Mouse (Mus musculus): ENCODE results near the gene Card9. TPM values are rescaled to one million over a fixed set of nuclear protein-coding genes. Genes with fewer than 3 reads are reported as not detected.

Card9 gene
- polyA plus RNA-seq, 1 experiment from 2014 or later, result 0.54 TPM

DNA sequence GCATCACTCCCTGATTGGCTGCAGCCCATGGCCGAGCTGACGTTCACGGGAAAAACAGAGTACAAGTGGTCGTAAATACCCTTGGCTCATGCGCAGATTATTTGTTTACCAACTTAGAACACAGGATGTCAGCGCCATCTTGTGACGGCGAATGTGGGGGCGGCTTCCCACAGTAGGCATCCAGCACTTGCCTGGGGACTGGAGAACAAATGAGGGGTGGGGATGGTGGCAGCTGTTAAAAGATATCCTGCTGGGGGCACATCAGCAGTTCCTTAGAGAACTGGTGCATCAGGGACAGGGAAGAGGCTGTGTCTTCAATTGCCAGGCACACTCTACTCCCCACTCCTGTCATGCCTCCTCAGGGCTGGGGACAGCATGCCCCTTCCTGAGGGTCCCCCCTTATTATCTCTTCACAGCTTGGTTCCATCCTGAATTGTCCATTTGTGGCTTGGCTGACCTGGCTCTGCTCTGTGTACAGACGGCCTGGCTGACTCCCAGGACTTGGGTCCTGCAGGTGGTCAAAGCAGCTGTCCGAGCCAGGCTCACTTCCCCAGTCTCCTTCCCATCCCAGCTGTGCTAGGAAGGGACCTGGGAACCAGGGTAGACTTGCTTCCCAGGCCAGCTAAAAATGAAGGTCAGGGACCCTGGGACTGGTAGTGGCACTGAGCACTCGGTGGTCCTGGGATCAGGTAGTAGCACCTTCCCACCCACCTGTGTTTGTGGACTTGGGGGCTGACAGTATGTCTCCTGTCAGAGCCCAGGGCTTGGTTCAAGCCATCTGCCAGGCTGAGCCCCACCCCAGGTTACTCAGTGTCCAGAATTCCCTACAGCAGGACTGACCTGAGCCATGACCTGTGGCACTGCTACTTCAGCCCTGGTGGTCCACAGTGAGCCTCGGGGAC, 22.2 kb downstream of the Card9 start:
- H3K4me1 ChIP-seq, result no peaks in the 10 kb centered on the region
- no peak overlapping the region for H3K27ac ChIP-seq
- no peak for DNase-seq (ENCODE audit: low spot score)
- WGBS, result 87% methylated on average over 9 of the region's 13 CpGs
- H3K9me3 ChIP-seq (replicated peaks), result no peaks in the 10 kb centered on the region
- H3K36me3 ChIP-seq, result peaks cover 53% of the 10 kb centered on the region
- H3K4me3 ChIP-seq, result no peak overlapping the region
- H3K27me3 ChIP-seq (ENCODE audit: low read depth, poor library complexity, severe bottlenecking), result no peaks in the 10 kb centered on the region

GRCm38 (mm10) chr2:26330702-26331101, 30.0 kb downstream of the Card9 start:
- H3K27ac ChIP-seq, result no peak overlapping the region
- peaks cover 69% of the 10 kb centered on the region for H3K36me3 ChIP-seq
- 71% methylated on average over 6 of the region's 6 CpGs for WGBS

DNA sequence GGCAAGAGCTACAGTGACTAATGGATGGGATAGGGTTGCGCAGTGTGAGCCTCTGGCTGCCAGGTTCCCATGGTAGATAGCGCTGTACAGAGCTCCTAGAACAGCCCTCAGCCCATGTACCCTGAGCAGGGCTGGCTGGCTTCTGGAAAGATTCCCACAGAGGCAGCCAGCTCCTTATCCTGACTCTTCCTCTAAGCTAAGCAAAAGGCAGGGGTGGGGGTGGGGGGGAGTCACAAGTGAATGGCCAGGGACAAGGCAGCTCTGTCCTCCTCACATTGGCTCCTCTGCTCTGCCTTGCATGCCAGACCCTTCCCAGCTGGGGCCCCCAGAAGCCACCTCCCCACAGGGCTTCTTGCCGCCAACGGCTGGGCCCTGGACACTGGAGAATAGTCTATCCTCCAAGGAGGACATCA, 30.7 kb downstream of the Card9 start:
- Histone ChIP-seq H3K36me3 (peaks cover 76% of the 10 kb centered on the region), H3K27ac (no peak overlapping the region), H3K9me3 (replicated peaks) (no peaks in the 10 kb centered on the region), H3K4me3 (no peak overlapping the region), H3K4me1 (no peaks in the 10 kb centered on the region), H3K27me3 (ENCODE audit: low read depth, poor library complexity, severe bottlenecking) (no peaks in the 10 kb centered on the region)
- WGBS, result 94% methylated on average over 4 of the region's 4 CpGs
- DNase-seq (ENCODE audit: low spot score), result no peak

More at GRCm38 (mm10) chr2:26330702-26331101, 30.0 kb downstream of the Card9 start:
- H3K9me3 ChIP-seq (replicated peaks), result no peaks in the 10 kb centered on the region
- H3K4me3 ChIP-seq, result no peak overlapping the region
- DNase-seq (ENCODE audit: low spot score), result no peak
- H3K4me1 ChIP-seq, result no peaks in the 10 kb centered on the region
- no peaks in the 10 kb centered on the region for H3K27me3 ChIP-seq (ENCODE audit: low read depth, poor library complexity, severe bottlenecking)

DNA sequence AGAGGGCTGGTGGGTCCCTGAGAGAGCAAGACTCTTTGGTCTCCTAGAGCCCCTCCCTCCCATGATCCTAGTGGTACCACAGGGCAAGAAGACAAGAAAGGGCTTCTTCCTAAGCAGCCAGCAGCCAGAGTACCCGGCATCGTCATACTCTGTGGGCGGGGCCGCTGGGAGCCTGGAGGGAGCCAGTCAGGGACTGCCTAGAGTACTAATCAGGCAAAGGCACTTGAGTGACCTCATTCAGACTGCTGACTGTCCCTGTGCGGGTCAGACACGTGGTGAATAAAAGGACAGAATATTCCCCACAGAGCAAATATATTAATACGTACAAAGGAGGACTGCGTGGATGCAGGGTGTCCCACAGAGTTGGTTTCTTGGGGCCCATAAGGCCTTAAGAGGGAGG, 31.3 kb downstream of the Card9 start:
- Histone ChIP-seq H3K36me3 (peaks cover 82% of the 10 kb centered on the region), H3K4me1 (no peaks in the 10 kb centered on the region), H3K9me3 (replicated peaks) (no peaks in the 10 kb centered on the region), H3K27me3 (ENCODE audit: low read depth, poor library complexity, severe bottlenecking) (no peaks in the 10 kb centered on the region), H3K27ac (no peak overlapping the region), H3K4me3 (no peak overlapping the region)
- WGBS, result 78% methylated on average over 8 of the region's 8 CpGs
- DNase-seq (ENCODE audit: low spot score), result no peak

DNA sequence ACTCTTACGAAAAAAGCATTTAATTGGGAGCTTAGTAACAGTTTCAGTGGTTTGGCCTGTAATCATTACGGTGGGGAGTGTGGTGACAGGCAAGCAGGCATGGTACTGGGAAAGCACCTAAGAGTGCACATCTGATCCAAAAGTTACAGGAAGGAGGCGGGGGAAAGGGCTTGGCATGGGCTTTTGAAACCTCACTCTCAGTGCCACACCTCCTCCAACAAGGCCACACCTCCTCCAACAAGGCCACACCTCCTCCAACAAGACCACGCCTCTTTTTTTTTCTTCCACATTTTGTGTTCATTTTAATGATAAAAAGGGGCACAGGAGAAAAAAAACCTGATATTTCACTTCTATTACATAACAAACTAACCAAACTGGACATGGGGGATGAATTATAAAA, 32.9 kb downstream of the Card9 start:
- Histone ChIP-seq H3K4me3 (no peak overlapping the region), H3K9me3 (replicated peaks) (no peaks in the 10 kb centered on the region), H3K27me3 (ENCODE audit: low read depth, poor library complexity, severe bottlenecking) (no peaks in the 10 kb centered on the region), H3K4me1 (no peaks in the 10 kb centered on the region), H3K27ac (no peak overlapping the region), H3K36me3 (peaks cover 96% of the 10 kb centered on the region)
- WGBS, result 91% methylated on average over 4 of the region's 4 CpGs
- no peak for DNase-seq (ENCODE audit: low spot score)

DNA sequence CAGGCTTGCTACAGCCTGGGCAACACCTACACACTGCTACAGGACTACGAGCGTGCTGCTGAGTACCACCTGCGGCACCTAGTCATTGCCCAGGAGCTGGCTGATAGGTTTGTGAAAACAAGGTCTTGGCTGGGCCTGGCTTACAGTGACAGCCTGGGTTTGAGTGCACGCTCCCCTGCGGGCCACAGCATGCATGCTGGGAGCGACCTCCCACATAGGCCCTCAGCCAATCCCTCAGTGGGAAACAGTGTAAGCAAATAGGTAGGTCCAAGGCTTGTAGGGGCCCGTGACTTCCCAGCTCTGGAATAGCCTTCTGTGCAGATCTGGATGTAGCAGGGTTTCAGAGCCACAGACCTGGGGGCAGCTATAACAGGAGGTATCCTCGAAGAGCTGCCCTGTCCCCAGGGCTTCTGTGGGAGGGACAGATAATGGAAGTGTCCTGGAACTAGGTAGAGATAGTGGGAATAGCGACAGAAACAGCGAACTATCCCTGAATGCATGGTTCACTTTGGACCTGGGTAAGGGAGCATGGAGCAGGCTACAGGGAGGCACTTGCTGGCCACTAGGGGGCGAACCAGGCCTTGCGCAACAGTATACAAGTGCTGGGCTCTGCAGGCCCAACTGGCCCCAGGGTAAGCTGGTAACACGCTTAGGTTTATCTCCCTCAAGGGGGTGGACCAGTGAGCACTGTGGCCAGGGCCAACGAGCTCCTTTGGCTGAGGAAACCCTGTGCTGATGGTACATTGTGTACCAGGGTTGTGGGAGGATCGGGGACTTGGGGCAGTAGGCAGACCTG, 35.1 kb downstream of the Card9 start:
- Histone ChIP-seq H3K27me3 (ENCODE audit: low read depth, poor library complexity, severe bottlenecking) (no peaks in the 10 kb centered on the region), H3K36me3 (peaks cover 96% of the 10 kb centered on the region), H3K4me3 (no peak overlapping the region), H3K9me3 (replicated peaks) (no peaks in the 10 kb centered on the region), H3K4me1 (no peaks in the 10 kb centered on the region), H3K27ac (0 out of 2 replicates have a peak overlapping the region, but pooled peaks have one; percentile 30)
- peak; percentile 81 for DNase-seq (ENCODE audit: low spot score)
- 69% methylated on average over 15 of the region's 15 CpGs for WGBS

DNA sequence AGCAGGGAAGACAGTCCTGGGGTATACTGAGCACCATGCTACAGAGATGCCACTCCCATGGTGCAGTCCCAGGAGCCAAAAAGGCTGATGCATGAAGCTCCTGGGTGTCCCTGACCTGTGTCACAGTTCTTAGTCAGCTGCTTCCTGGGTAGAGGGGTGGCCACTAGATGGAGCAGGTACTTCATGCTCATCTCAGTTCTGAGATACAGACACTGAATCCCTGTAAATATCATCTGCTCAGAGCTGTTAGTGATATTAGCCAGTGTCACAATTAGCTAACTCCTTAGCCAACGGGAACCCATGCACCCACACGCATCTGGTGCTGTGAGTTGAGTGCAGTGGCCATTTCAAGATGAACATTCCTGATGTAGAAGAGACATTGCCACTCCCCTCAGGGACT, 35.8 kb downstream of the Card9 start:
- H3K36me3 ChIP-seq, result peaks cover 96% of the 10 kb centered on the region
- H3K4me1 ChIP-seq, result no peaks in the 10 kb centered on the region
- H3K27me3 ChIP-seq (ENCODE audit: low read depth, poor library complexity, severe bottlenecking), result no peaks in the 10 kb centered on the region
- H3K9me3 ChIP-seq (replicated peaks), result no peaks in the 10 kb centered on the region
- no peak overlapping the region for H3K4me3 ChIP-seq
- WGBS, result 60% methylated on average over 2 of the region's 2 CpGs
- DNase-seq (ENCODE audit: low spot score), result no peak
- H3K27ac ChIP-seq, result no peak overlapping the region

- H3K4me1 ChIP-seq, result peaks cover 4% of the 10 kb centered on the region; the same call in 1 of the 2 replicates
- H3K9me3 ChIP-seq (replicated peaks), result no peaks in the 10 kb centered on the region
- peaks cover 97% of the 10 kb centered on the region for H3K36me3 ChIP-seq
- no peak overlapping the region for H3K4me3 ChIP-seq
- H3K27ac ChIP-seq, result no peak overlapping the region
- no peaks in the 10 kb centered on the region for H3K27me3 ChIP-seq (ENCODE audit: low read depth, poor library complexity, severe bottlenecking)
- 89% methylated on average over 13 of the region's 13 CpGs for WGBS
- no peak for DNase-seq (ENCODE audit: low spot score)
These were observed 37.0 kb downstream of the Card9 start for GRCm38 (mm10) chr2:26323589-26324325.

DNA sequence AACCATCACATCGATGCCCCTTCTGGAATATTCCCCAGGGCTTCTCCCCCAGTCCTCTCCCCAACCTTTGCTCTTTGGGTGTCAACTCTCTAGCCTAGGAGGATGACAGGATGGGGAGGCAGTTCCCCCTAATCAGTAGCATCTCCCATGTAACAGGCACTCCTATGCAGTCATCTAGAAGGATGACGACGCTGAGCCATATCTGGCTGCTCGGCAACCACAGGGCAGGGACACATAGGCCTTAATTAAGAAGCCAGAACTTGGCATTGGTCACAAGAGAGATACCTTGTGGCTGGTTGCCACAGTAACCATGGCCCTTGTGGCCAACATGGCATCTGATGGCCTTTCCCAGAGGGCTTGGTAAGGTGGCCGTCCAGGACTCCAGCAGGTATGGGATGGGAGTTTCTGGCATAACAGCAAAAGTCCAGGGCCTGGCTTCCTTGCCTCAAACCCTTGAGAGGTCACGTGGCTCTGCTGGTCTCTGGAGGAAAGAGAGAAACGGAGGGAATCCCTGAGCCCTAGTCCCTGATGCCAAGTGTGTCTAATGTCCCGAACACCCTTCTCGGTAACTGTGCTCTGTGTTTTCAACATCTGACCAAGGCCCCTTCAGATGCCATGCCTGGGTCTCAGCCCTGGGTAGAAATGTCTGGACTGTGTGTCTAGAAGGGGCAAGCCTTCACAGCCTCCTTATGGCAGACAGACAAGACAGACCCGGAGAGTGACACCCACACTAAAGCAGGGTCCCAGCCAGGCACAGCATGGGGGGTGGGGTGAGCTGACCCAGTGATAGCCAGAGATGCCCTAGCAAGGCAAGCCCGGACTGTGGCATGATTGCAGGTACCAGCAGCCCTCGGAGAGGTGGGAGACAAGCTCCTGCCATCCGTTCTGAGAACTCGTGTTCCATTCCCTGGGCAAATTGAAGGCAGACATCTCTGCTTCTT, 40.2 kb downstream of the Card9 start:
- H3K27ac ChIP-seq, result no peak overlapping the region
- peaks cover 85% of the 10 kb centered on the region for H3K36me3 ChIP-seq
- no peak overlapping the region for H3K4me3 ChIP-seq
- no peak for DNase-seq (ENCODE audit: low spot score)
- no peaks in the 10 kb centered on the region for H3K27me3 ChIP-seq (ENCODE audit: low read depth, poor library complexity, severe bottlenecking)
- WGBS, result 91% methylated on average over 14 of the region's 14 CpGs
- no peaks in the 10 kb centered on the region for H3K9me3 ChIP-seq (replicated peaks)
- peaks cover 33% of the 10 kb centered on the region for H3K4me1 ChIP-seq

- Histone ChIP-seq H3K4me1 (peaks cover 40% of the 10 kb centered on the region), H3K27me3 (ENCODE audit: low read depth, poor library complexity, severe bottlenecking) (no peaks in the 10 kb centered on the region), H3K9me3 (replicated peaks) (no peaks in the 10 kb centered on the region), H3K4me3 (no peak overlapping the region), H3K36me3 (peaks cover 77% of the 10 kb centered on the region), H3K27ac (no peak overlapping the region)
- no peak for DNase-seq (ENCODE audit: low spot score)
- WGBS, result 89% methylated on average over 13 of the region's 13 CpGs
These were observed 41.0 kb downstream of the Card9 start for GRCm38 (mm10) chr2:26319519-26320244.

DNA sequence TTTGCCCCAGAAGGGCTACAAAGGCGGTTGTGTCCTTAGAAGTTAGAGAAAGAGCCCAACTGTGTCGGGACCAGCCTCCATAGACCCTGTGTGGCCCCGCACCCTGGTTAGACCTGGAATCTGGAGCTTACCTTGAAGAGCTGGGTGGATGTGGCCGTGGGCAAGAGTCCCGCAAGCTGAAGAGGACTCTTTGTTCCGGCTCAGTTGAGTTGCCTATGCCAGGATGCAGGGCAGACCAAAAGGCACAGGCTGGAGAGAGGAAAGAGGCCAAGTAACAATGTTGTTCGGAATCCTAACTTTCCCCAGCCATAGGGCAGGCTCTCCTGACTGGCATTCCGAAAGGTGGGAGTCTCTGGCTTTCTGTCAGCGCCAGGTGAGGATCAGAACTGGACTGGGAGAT, 41.6 kb downstream of the Card9 start:
- DNase-seq (ENCODE audit: low spot score), result no peak
- peaks cover 71% of the 10 kb centered on the region for H3K36me3 ChIP-seq
- H3K27me3 ChIP-seq (ENCODE audit: low read depth, poor library complexity, severe bottlenecking), result no peaks in the 10 kb centered on the region
- no peak overlapping the region for H3K27ac ChIP-seq
- peaks cover 46% of the 10 kb centered on the region for H3K4me1 ChIP-seq
- H3K4me3 ChIP-seq, result no peak overlapping the region
- no peaks in the 10 kb centered on the region for H3K9me3 ChIP-seq (replicated peaks)
- 93% methylated on average over 9 of the region's 9 CpGs for WGBS
